Mouse (Mus musculus) G1E-ER4 (cell line): ENCODE data around the gene Man2b2. TPM values are rescaled to one million over a fixed set of nuclear protein-coding genes. Genes with fewer than 3 reads are reported as not detected.

Source experiments
- GATA1 ChIP-seq: IDR thresholded peaks from one replicate; pipeline ENCODE4 v1.8.0; 2012; ENCODE audit warnings: low read length, inconsistent platforms
- polyA plus RNA-seq: library from polyadenylated mRNA; stranded (reverse); fragments of >175 nt; gene quantifications from 2 replicates; pipeline ENCODE4 v1.2.3, GENCODE M21; 2012

Man2b2 gene
- polyA plus RNA-seq, 1 experiment: 39.6 TPM

- TF ChIP-seq GATA1: no peak
Measured at GRCm38 (mm10) chr5:36851572-36851971, 21.1 kb upstream of the Man2b2 start.

DNA sequence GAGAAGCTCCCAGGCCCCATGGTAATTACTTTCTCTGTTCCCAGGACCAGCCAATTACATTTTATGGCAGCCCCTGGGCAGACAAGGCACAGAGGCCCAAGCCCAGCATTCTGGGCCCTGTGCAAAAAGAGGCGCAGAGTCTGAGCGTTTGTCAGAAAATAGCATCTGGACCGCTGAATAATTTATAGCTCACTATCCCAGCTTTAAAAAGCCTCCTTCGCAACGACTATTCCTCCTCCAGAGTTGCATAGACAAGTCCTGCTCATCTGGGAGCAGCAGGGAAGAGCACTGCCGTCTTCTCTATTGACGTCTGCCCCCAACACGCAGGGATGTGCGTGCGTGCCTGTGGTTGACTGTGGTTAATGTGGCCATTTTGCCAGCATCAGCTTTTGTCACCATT is 14.0 kb upstream of the Man2b2 start:
- no peak for TF ChIP-seq GATA1

- TF ChIP-seq GATA1: no peak
Measured at GRCm38 (mm10) chr5:36841701-36842100, 11.2 kb upstream of the Man2b2 start.

- no peak for TF ChIP-seq GATA1
Measured at GRCm38 (mm10) chr5:36840092-36840491, 9.6 kb upstream of the Man2b2 start.

- TF ChIP-seq GATA1: no peak
Measured at GRCm38 (mm10) chr5:36839602-36840001, 9.1 kb upstream of the Man2b2 start.

DNA sequence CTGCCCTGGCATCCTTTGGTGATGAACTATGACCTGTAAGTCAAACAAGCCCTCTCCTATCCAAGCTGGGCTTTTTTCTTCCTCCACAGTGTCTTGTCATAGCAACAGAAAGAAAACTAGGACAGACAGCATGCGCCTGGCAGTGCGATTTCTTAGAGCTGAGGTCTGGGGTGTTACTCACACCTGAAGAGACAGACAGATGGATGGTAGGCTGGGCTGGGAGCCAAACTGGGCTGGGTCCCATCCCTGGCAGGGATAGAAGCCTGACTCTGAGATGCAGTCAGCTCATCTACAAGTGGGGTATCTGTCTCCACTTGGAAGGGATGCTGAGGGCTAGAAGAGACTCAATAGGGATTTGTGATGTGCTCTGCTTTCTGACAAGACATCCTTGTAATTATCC is 8.6 kb upstream of the Man2b2 start:
- no peak for TF ChIP-seq GATA1

GRCm38 (mm10) chr5:36835933-36836332 is 5.5 kb upstream of the Man2b2 start:
- TF ChIP-seq GATA1: no peak

- TF ChIP-seq GATA1: no peak
Measured at GRCm38 (mm10) chr5:36831272-36831671, 819 bp upstream of the Man2b2 start.

- no peak for TF ChIP-seq GATA1
Measured at GRCm38 (mm10) chr5:36829098-36829497, 1.4 kb downstream of the Man2b2 start.

DNA sequence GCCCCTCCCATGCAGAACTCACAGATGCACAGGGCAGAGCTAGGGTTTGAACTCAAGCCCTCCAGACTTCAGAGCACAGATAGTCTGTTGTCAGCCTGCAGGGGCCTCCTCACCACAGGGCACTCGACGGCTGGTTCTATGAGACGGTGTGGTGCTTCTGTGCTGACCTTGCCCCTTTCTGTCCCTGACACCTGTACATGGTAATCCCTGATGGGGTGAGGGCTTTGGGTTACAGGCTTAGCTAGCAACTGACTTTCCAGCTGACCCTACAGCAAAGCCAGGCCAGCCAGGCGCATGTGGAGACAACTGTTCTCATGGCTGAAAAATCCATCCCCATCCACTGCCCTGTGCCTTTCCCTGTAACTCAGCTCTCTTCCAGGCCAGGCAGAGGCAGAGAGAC is 7.5 kb downstream of the Man2b2 start:
- TF ChIP-seq GATA1: no peak

GRCm38 (mm10) chr5:36820142-36820541 is 10.3 kb downstream of the Man2b2 start:
- TF ChIP-seq GATA1: no peak

- TF ChIP-seq GATA1: no peak
Measured at GRCm38 (mm10) chr5:36819742-36820141, 10.7 kb downstream of the Man2b2 start.

GRCm38 (mm10) chr5:36817738-36818137 is 12.7 kb downstream of the Man2b2 start:
- TF ChIP-seq GATA1: no peak

GRCm38 (mm10) chr5:36814554-36814953 is 15.9 kb downstream of the Man2b2 start:
- TF ChIP-seq GATA1: no peak

DNA sequence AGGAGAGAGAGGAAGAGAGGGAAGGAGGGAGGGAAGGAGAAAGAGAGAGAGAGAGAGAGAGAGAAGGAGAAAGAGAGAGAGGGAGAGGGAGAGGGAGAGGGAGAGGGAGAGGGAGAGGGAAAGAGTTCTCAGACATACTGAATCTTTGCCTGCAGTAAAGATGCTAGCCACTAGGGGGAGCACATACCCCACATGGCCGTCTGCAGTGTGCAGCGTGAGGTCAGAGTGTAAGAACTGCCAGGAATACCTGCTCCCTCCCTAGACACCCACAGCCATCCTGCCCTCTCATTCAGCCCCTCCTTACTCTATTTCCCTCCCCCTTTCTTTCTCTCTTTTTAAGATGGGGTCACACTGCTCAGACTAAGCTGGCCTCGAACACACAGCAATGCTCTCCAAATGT is 19.0 kb downstream of the Man2b2 start:
- TF ChIP-seq GATA1: no peak

- no peak for TF ChIP-seq GATA1
Measured at GRCm38 (mm10) chr5:36810634-36811033, 19.8 kb downstream of the Man2b2 start.

DNA sequence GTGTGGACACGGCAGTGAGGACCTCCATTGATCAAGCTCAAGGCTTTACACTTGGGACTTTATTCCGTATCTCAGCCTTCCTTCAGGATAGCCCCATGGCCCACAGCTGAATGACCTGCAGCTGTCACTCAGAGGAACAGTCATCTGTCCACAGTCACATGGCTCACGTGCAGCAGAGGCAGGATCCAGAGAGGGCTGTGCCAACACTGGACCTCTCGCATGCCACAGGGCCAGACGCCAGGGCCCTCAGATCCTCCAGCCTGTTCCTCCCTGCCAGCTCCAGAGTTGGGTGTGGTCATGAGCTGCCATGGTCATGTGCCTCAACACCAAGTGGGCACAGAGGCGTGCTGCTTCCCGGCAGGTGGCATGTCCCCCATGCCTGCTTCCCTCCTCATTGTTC is 21.3 kb downstream of the Man2b2 start:
- TF ChIP-seq GATA1: no peak

DNA sequence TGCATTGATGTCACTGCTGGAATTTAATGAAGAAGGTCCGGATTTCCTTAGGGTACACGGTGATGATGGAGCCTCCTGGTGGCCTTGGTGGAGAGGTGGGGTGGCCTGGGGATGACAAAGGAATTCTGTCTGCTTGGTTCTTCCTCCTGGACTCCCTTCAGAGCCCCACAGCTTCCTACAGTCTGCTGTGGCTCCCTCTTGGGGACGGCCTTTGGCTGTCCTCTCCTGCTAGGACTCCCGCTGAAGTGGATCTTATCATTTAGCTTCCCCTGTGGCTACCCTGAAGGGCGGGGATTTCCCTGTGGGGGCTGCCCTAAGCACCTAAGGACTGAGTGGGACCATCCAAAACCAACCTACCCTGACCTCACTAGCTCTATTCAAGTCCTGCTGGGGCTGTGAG is 23.3 kb downstream of the Man2b2 start:
- TF ChIP-seq GATA1: no peak
